Mouse (Mus musculus) spleen, embryonic (tissue): ENCODE results near the gene Pde4b.
"Not testable (repeated sequence)": the region's sequence is repeated elsewhere in the genome, so short reads cannot be mapped to it uniquely, and the experiment has no call there.

Experiments used
- CTCF ChIA-PET: fragments of 350-600 bp; sonication (Branson Sonifier 250); formaldehyde crosslinking; loops from one replicate; lab custom pipeline; 2022; lab: Charles Lee

The Pde4b gene

GRCm38 (mm10) chr4:102087091-102087565 lies at the start of gene Pde4b:
Gene Pde4b (plus strand): TSS chr4:102087543.
- CTCF ChIA-PET = no interaction called here

- CTCF ChIA-PET = no interaction called here
Observed at GRCm38 (mm10) chr4:102040190-102040589, 47.2 kb upstream of the Pde4b start.

- CTCF ChIA-PET = no interaction called here
Observed at GRCm38 (mm10) chr4:102045183-102046140, 41.9 kb upstream of the Pde4b start.

GRCm38 (mm10) chr4:102049368-102049767 lies 38.0 kb upstream of the Pde4b start:
- CTCF ChIA-PET = not testable (repeated sequence)

GRCm38 (mm10) chr4:102061322-102061721 lies 26.0 kb upstream of the Pde4b start:
- CTCF ChIA-PET = no interaction called here

GRCm38 (mm10) chr4:102069314-102069713 lies 18.0 kb upstream of the Pde4b start:
- CTCF ChIA-PET = no interaction called here

- CTCF ChIA-PET = no interaction called here
Observed at GRCm38 (mm10) chr4:102086336-102086735, 1.0 kb upstream of the Pde4b start.

- CTCF ChIA-PET = no interaction called here
Observed at GRCm38 (mm10) chr4:102087566-102088234, 357 bp downstream of the Pde4b start.

GRCm38 (mm10) chr4:102088235-102088867 lies 1.0 kb downstream of the Pde4b start:
- CTCF ChIA-PET = no interaction called here

- CTCF ChIA-PET = no interaction called here
Observed at GRCm38 (mm10) chr4:102095851-102096250, 8.5 kb downstream of the Pde4b start.

GRCm38 (mm10) chr4:102102241-102102640 lies 14.9 kb downstream of the Pde4b start:
- CTCF ChIA-PET = no interaction called here

GRCm38 (mm10) chr4:102104534-102105014 lies 17.2 kb downstream of the Pde4b start:
- CTCF ChIA-PET = interaction anchor here (0.6 to 0.7 kb wide), 2 partner anchors 11 to 13 kb away, joined by 3 to 14 read pairs; no protein-coding TSS in a partner anchor

GRCm38 (mm10) chr4:102106771-102107170 lies 19.4 kb downstream of the Pde4b start:
- CTCF ChIA-PET = no interaction called here

- CTCF ChIA-PET = no interaction called here
Observed at GRCm38 (mm10) chr4:102119454-102119853, 32.1 kb downstream of the Pde4b start.

GRCm38 (mm10) chr4:102136366-102136849 lies 49.1 kb downstream of the Pde4b start:
- CTCF ChIA-PET = no interaction called here

- CTCF ChIA-PET = no interaction called here
Observed at GRCm38 (mm10) chr4:102138346-102138745, 51.0 kb downstream of the Pde4b start.

- CTCF ChIA-PET = no interaction called here
Observed at GRCm38 (mm10) chr4:102141241-102141640, 53.9 kb downstream of the Pde4b start.

- CTCF ChIA-PET = no interaction called here
Observed at GRCm38 (mm10) chr4:102148766-102149165, 61.4 kb downstream of the Pde4b start.

GRCm38 (mm10) chr4:102159178-102159577 lies 71.8 kb downstream of the Pde4b start:
- CTCF ChIA-PET = no interaction called here

- CTCF ChIA-PET = no interaction called here
Observed at GRCm38 (mm10) chr4:102171636-102172035, 84.3 kb downstream of the Pde4b start.

- CTCF ChIA-PET = no interaction called here
Observed at GRCm38 (mm10) chr4:102172711-102173213, 85.4 kb downstream of the Pde4b start.
